Mouse (Mus musculus) liver, postnatal 0 days (tissue): ENCODE results near the gene Kif22. TPM values are rescaled to one million over a fixed set of nuclear protein-coding genes. Genes with fewer than 3 reads are reported as not detected.

Experiments used
- ATAC-seq: fragments of 200-750 bp; cut with Nextera tagmentation; 2 replicates; pipeline ENCODE4 v1.8.0; 2017; ENCODE audit warnings: mild to moderate bottlenecking, moderate library complexity
- DNase-seq: peaks from one replicate; pipeline ENCODE4 v3.0.0-alpha.2; 2016
- H3K27ac ChIP-seq: fragments of 300-500 bp; sonication (generic); 2 replicates; pipeline ENCODE4 v1.5.1; 2014; ENCODE audit warnings: antibody characterized with exemption, moderate library complexity, mild to moderate bottlenecking, low read depth
- H3K27me3 ChIP-seq: fragments of 300-500 bp; sonication (generic); 2 replicates; pipeline ENCODE4 v1.6.1; 2014; ENCODE audit warnings: low read length, control low read depth, mixed read lengths; ENCODE audit not compliant: insufficient read depth
- H3K36me3 ChIP-seq: fragments of 300-500 bp; sonication (generic); replicated peaks from 2 replicates; pipeline ENCODE4 v1.6.1; 2014; ENCODE audit warnings: mild to moderate bottlenecking, control low read depth, low read length, moderate library complexity, mixed read lengths; ENCODE audit not compliant: insufficient read depth
- H3K4me1 ChIP-seq: fragments of 300-500 bp; sonication (generic); 2 replicates; pipeline ENCODE4 v1.6.1; 2014; ENCODE audit warnings: antibody characterized with exemption, mild to moderate bottlenecking, control low read depth; ENCODE audit not compliant: insufficient read depth
- H3K4me2 ChIP-seq: fragments of 300-500 bp; sonication (generic); 2 replicates; pipeline ENCODE4 v1.6.1; 2014; ENCODE audit warnings: low read depth, mild to moderate bottlenecking, low read length, moderate library complexity, mixed read lengths
- H3K4me3 ChIP-seq: fragments of 300-500 bp; sonication (generic); 2 replicates; pipeline ENCODE4 v1.5.1; 2014; ENCODE audit warnings: low read depth, low read length
- H3K9ac ChIP-seq: fragments of 300-500 bp; sonication (generic); replicated peaks from 2 replicates; pipeline ENCODE4 v1.6.1; 2014; ENCODE audit warnings: mild to moderate bottlenecking, moderate library complexity
- H3K9me3 ChIP-seq: fragments of 300-500 bp; sonication (generic); 2 replicates; pipeline ENCODE4 v1.6.1; 2016; ENCODE audit warnings: mild to moderate bottlenecking, control low read depth, low read length, mixed read lengths
- CTCF ChIP-seq: sonication (generic); IDR thresholded peaks from 2 replicates; pipeline ENCODE4 v1.5.1; 2016; ENCODE audit warnings: antibody characterized with exemption, low read depth
- EP300 ChIP-seq: IDR thresholded peaks from 2 replicates; pipeline ENCODE4 v1.6.1; 2016; ENCODE audit warnings: antibody characterized with exemption, low read depth, mild to moderate bottlenecking
- WGBS: fragments of 180-500 bp; shearing (Covaris S2); extraction: QIAGEN DNeasy Blood & Tissue Kit; methylation state at CpG from one replicate; pipeline ENCODE4 v1.1.7; 2014; ENCODE audit not compliant: insufficient replicate concordance; 5-methylcytosine and 5-hydroxymethylcytosine counted together
- polyA plus RNA-seq: library from polyadenylated mRNA; unstranded; fragments of >200 nt; fragmentation: Nextera tagmentation; extraction: Ambion mirVana; gene quantifications from 2 replicates; pipeline ENCODE4 v1.2.1, GENCODE M21; 2015

The Kif22 gene
- polyA plus RNA-seq, 1 experiment from 2014 or later = 47.4 TPM

DNA sequence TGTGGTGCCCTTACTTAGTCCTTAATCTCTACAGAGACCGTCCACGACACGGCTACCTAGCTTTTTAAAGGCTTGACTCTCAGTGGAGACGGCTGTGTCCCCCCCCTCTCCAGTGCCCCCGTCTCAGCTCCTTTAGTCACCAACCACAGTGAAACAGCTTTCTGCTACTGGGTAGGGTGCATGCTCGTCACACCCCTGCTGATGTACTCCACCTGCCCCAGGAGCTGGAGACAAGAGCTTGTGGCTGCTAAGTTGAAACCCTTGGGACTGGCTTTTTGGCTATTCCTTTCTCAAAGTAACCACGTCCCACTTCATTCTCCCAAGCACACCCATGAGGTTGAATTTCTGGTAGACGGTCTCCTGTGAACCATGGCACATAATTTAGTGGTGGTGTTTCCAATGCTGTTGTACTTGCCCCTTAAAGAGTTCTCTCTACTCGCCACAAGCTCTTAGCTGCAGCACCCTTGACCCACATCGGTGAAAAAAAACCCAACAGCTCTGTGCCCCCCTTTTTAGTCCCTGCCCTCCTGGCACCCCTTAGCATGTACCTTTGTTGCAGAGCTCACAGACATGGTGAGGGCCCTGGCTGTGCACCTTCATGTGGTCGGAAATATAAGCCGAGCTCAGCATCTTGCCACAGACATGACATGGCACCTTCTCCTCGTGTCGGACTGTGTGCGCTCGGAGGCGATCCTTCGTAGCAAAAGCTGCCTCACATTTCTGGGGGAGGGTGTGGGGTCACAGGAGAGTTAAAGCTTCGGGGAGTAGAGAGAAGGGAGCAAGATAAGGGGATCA, 18.2 kb downstream of the Kif22 start:
- Histone ChIP-seq H3K4me1 (peaks cover 62% of the 10 kb centered on the region), H3K9ac (peak overlapping the region; percentile 98)

GRCm38 (mm10) chr7:127023272-127023691, 19.0 kb downstream of the Kif22 start:
- ATAC-seq = no peak
- TF ChIP-seq CTCF = no peak
- Histone ChIP-seq H3K9ac (peak overlapping the region; percentile 98; the same call in 1 of the 2 replicates), H3K4me1 (peaks cover 57% of the 10 kb centered on the region), H3K27me3 (no peaks in the 10 kb centered on the region), H3K4me2 (peak overlapping the region; percentile 98), H3K27ac (no peak overlapping the region), H3K36me3 (peaks cover 29% of the 10 kb centered on the region), H3K4me3 (no peak overlapping the region), H3K9me3 (no peaks in the 10 kb centered on the region)
- no peak for DNase-seq
- WGBS = 82% methylated on average over 13 of the region's 13 CpGs

More for the DNA sequence above, 18.2 kb downstream of the Kif22 start:
- peak overlapping the region; percentile 99 for H3K27ac ChIP-seq
- 15% methylated on average over 19 of the region's 19 CpGs for WGBS
- DNase-seq (no peak), ATAC-seq (no peak)
- no peaks in the 10 kb centered on the region for H3K9me3 ChIP-seq
- TF ChIP-seq CTCF = no peak
- no peak for TF ChIP-seq EP300
- H3K36me3 ChIP-seq = peaks cover 37% of the 10 kb centered on the region
- peak overlapping the region; percentile 98 for H3K4me2 ChIP-seq
- H3K4me3 ChIP-seq = peak overlapping the region; percentile 91
- no peaks in the 10 kb centered on the region for H3K27me3 ChIP-seq

DNA sequence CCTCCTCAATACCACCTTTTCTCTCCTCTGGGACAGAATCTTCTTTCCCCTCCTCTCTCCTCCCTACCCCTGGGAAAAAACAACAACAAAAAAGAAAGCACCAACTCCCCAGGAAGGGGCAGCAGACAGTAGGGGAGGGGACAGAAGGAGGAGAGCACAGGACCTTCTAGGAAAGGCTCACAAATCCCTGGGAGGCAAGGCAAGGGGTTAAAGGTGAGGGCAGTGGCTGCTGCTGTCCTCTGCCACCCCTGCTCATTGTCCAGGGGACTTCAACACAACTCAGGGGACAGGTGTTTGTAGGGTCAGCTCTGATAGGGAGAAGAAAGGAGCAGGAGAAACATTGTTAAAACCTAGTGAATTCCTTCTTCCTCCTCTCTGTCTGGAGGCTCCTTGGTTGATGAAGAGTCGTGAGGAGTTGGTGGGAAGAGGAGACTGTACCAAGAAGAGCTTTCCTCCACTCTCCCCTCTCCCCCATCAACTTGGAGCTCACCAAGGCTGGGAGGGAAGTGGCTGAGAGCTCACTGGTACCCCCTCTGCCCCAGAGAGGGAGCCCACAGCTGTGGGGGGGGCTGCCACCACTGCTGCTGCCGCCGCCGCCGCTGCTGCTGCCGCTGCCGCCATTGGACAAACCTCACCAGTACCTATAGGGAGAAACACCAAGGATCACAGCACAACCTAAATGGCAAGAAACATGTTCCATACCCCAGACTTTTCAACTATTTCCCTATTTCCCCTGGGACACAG, 19.6 kb downstream of the Kif22 start:
- WGBS = 85% methylated on average over 7 of the region's 7 CpGs
- H3K4me3 ChIP-seq = no peak overlapping the region
- TF ChIP-seq CTCF = no peak
- ATAC-seq (no peak), DNase-seq (no peak)
- no peaks in the 10 kb centered on the region for H3K9me3 ChIP-seq
- peaks cover 23% of the 10 kb centered on the region for H3K36me3 ChIP-seq
- H3K27me3 ChIP-seq = no peaks in the 10 kb centered on the region
- H3K4me1 ChIP-seq = peaks cover 55% of the 10 kb centered on the region
- peak overlapping the region; percentile 98 for H3K4me2 ChIP-seq
- peak overlapping the region; percentile 26; the same call in 1 of the 2 replicates for H3K9ac ChIP-seq
- H3K27ac ChIP-seq = 0 out of 2 replicates have a peak overlapping the region, but pooled peaks have one; percentile 39

DNA sequence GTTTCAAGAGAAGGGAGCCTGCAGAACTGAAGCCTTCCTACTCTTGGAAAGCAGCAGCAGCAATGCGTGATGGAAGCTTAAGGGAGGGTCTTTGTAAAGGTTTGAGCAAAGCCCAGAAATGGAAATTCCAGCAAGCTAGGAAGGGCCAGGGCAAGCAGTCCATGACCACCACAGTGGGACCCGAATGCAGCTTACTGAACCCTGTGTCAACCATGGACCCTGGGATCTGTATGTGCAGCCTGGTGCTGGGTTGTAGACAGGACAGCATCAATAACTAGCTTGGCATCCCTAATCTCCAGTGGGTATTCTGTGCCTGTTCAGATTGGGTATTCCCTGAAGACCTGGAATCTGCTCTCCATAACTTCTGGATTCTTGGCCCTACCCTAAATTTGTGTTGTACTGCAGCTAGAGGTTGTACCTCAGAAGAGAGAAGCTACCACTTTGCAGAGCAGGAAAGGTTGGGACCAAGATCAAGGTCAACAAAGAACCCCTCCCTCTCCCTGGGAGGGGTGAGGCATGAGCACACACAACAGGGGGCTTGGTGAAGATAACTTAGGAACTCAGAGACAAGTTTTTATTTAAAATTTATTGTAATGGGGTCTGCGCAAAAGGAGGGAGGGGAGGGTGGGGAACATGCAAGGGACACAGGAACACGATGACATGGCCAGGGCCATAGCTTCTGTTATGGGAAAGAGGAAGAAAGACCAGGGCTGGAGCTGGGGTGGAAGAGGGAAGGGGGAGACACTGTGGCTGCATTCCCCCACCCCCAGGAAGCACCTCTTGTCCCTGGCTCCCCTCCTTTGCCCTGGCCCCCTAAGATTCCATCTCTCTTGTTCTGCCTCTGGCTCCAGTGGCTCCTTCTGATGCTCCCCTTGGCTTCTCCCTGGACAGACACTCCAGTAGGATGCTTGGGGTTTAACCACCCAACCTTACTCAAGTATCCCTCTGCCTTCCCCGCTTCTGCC, 20.4 kb downstream of the Kif22 start:
- Histone ChIP-seq H3K36me3 (peaks cover 23% of the 10 kb centered on the region), H3K27ac (0 out of 2 replicates have a peak overlapping the region, but pooled peaks have one; percentile 39), H3K9ac (peak overlapping the region; percentile 28), H3K4me3 (no peak overlapping the region), H3K27me3 (no peaks in the 10 kb centered on the region), H3K4me2 (peak overlapping the region; percentile 68), H3K9me3 (no peaks in the 10 kb centered on the region), H3K4me1 (peaks cover 56% of the 10 kb centered on the region)
- DNase-seq (no peak), ATAC-seq (no peak)
- WGBS = 35% methylated on average over 5 of the region's 5 CpGs
- no peak for TF ChIP-seq EP300
- no peak for TF ChIP-seq CTCF

DNA sequence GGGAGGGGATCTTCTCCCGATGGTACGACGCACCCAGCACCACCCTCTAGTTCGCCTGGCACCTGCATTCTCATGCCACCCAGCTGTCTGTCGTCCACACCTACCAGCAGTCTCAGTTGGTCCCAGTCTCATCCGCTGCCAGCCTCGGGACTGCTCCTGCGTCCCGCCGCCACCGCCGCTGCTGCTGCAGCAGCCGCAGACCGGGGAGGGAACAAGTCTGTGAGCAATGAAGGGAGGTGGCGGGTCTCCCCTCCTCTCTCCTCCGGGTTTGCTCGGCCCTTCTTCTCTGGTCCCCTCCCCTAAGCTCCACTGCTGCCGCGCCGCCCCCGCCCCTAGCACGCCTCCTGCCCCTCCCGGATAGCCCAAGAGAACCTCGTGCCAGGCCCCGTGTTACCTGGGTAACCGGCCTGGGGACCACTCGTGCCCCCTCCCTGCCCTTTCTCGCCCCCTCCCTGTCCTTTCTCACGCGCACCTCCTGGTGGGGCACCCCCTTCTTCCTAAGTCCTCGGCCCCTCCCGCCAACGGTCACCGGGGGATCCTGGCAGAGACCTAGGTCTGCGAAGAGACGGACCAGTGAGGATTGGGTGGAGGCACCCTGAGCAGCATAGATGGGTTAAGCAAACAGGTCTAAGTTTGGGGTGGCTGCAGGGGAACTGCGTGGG, 21.2 kb downstream of the Kif22 start, which contains the start of the genes Gm42742 and Prrt2:
Gene Gm42742 (minus strand): TSS at position 197 of the 662 bp plus-strand sequence.
Gene Prrt2 (minus strand): TSS at position 311 of the 662 bp plus-strand sequence.
- TF ChIP-seq EP300 = no peak
- TF ChIP-seq CTCF = no peak
- peaks cover 23% of the 10 kb centered on the region for H3K36me3 ChIP-seq
- H3K4me1 ChIP-seq = peaks cover 57% of the 10 kb centered on the region
- H3K4me2 ChIP-seq = peak within 1 kb of the TSS; percentile 68
- H3K9me3 ChIP-seq = no peaks in the 10 kb centered on the region
- WGBS = 7% methylated on average over 35 of the region's 37 CpGs
- ATAC-seq (no peak), DNase-seq (no peak)
- no peaks in the 10 kb centered on the region for H3K27me3 ChIP-seq
- H3K27ac ChIP-seq = 0 out of 2 replicates have a peak within 1 kb of the TSS, but pooled peaks have one; percentile 18
- peak within 1 kb of the TSS; percentile 17 for H3K4me3 ChIP-seq
- peak within 1 kb of the TSS; percentile 28; the same call in 1 of the 2 replicates for H3K9ac ChIP-seq
